Mouse (Mus musculus) kidney, adult 18-20 months (tissue): ENCODE measurements around the gene Pls1.

ENCODE experiments used
- DNase-seq: peaks from one replicate; pipeline ENCODE4 v3.0.0; 2021

The Pls1 gene

GRCm38 (mm10) chr9:95844825-95845460, at the start of gene Pls1:
Gene Pls1 (minus strand): TSS chr9:95845311.
- peak; percentile 94 for DNase-seq

- DNase-seq = no peak
These were observed 37.6 kb upstream of the Pls1 start for GRCm38 (mm10) chr9:95882751-95883150.

- no peak for DNase-seq
These were observed 33.1 kb upstream of the Pls1 start for GRCm38 (mm10) chr9:95878246-95878645.

- DNase-seq = no peak
These were observed 13.0 kb upstream of the Pls1 start for GRCm38 (mm10) chr9:95858027-95858570.

GRCm38 (mm10) chr9:95857414-95858026, 12.4 kb upstream of the Pls1 start, which contains the start of gene Atr:
Gene Atr (plus strand): TSS chr9:95857597.
- DNase-seq = peak; percentile 96

- DNase-seq = no peak
These were observed 10.9 kb upstream of the Pls1 start for GRCm38 (mm10) chr9:95856004-95856403.

GRCm38 (mm10) chr9:95854891-95855290, 9.8 kb upstream of the Pls1 start:
- DNase-seq = peak; percentile 62

GRCm38 (mm10) chr9:95852896-95853295, 7.8 kb upstream of the Pls1 start:
- DNase-seq = peak; percentile 75

GRCm38 (mm10) chr9:95851671-95852070, 6.6 kb upstream of the Pls1 start:
- DNase-seq = no peak

- peak; percentile 39 for DNase-seq
These were observed 600 bp upstream of the Pls1 start for GRCm38 (mm10) chr9:95845711-95846110.

GRCm38 (mm10) chr9:95839424-95839823, 5.7 kb downstream of the Pls1 start:
- no peak for DNase-seq

- DNase-seq = no peak
These were observed 9.4 kb downstream of the Pls1 start for GRCm38 (mm10) chr9:95835741-95836140.

- DNase-seq = no peak
These were observed 10.3 kb downstream of the Pls1 start for GRCm38 (mm10) chr9:95834799-95835198.

GRCm38 (mm10) chr9:95832758-95833157, 12.4 kb downstream of the Pls1 start:
- DNase-seq = no peak

GRCm38 (mm10) chr9:95827565-95827964, 17.5 kb downstream of the Pls1 start:
- DNase-seq = no peak

- no peak for DNase-seq
These were observed 22.6 kb downstream of the Pls1 start for GRCm38 (mm10) chr9:95822531-95822930.

GRCm38 (mm10) chr9:95815706-95816105, 29.4 kb downstream of the Pls1 start:
- DNase-seq = no peak

- no peak for DNase-seq
These were observed 30.0 kb downstream of the Pls1 start for GRCm38 (mm10) chr9:95815015-95815673.

- peak; percentile 32 for DNase-seq
These were observed 31.2 kb downstream of the Pls1 start for GRCm38 (mm10) chr9:95813721-95814531.

- DNase-seq = peak; percentile 37
These were observed 33.3 kb downstream of the Pls1 start for GRCm38 (mm10) chr9:95811817-95812216.

GRCm38 (mm10) chr9:95809596-95809995, 35.5 kb downstream of the Pls1 start:
- DNase-seq = no peak

GRCm38 (mm10) chr9:95805449-95805848, 39.7 kb downstream of the Pls1 start:
- no peak for DNase-seq

GRCm38 (mm10) chr9:95803783-95804182, 41.3 kb downstream of the Pls1 start:
- no peak for DNase-seq
